Mouse (Mus musculus) frontal cortex, adult 2 months (tissue): ENCODE measurements around the gene Wfikkn1. TPM values are rescaled to one million over a fixed set of nuclear protein-coding genes. Genes with fewer than 3 reads are reported as not detected.

Source experiments
- DNase-seq, 2 experiments: peaks; one replicate each; pipeline ENCODE4 v3.0.0; 2022; ENCODE audit warnings: low spot score in 1 of 2; ENCODE audit errors: extremely low spot score in 1 of 2
- polyA plus RNA-seq: library from polyadenylated mRNA; depleted of rRNA; stranded (reverse); fragments of >200 nt; gene quantifications from 2 replicates; pipeline ENCODE4 v1.2.3, GENCODE M21; 2012; rRNA removed

The Wfikkn1 gene
- 0.61 and 0.64 TPM in 2 replicates for polyA plus RNA-seq

- no peak for DNase-seq
These were observed at the start of gene Wfikkn1 for GRCm38 (mm10) chr17:25880196-25880910. Wfikkn1 (minus strand) TSS chr17:25880858.

DNA sequence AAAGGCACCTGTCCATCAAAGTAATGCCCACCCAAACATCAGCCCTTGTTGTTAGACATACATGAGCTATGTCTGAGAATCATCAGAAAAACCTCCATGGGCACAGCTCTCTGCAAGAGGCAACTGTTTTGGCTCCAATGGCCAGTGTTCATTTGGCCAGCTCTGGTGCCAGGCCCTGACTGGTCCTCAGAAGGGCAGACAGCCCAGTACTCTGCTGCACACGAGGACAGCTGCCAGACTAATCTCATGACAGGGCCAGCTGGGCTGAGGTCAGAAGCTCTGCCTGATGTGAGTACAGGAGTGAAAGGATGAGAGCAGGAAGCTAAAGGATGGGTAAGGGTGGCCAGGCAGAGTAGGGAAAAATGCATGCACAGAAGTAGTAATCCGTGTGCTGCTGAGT lies 44.7 kb upstream of the Wfikkn1 start:
- DNase-seq = peak in 1 of 2 experiments; percentile 54

DNA sequence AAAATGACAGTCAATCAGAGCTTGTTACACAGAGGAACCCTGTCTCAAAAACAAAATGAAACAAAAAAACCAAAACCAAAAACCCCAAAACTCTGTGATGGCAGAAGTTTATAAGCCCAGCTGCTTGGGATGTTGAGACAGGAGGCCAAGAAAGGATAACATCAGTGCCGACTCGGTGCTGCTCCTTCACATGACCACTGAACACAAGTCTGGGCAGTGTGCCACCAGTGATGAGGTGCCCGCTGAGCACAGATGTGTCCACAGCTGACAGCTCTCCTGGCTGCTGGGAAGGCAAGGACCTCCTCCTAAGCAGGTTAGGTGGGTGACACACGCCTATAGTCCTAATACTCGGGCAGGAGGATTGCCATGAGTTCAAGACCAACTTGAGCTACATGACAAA lies 41.5 kb upstream of the Wfikkn1 start:
- DNase-seq = no peak

DNA sequence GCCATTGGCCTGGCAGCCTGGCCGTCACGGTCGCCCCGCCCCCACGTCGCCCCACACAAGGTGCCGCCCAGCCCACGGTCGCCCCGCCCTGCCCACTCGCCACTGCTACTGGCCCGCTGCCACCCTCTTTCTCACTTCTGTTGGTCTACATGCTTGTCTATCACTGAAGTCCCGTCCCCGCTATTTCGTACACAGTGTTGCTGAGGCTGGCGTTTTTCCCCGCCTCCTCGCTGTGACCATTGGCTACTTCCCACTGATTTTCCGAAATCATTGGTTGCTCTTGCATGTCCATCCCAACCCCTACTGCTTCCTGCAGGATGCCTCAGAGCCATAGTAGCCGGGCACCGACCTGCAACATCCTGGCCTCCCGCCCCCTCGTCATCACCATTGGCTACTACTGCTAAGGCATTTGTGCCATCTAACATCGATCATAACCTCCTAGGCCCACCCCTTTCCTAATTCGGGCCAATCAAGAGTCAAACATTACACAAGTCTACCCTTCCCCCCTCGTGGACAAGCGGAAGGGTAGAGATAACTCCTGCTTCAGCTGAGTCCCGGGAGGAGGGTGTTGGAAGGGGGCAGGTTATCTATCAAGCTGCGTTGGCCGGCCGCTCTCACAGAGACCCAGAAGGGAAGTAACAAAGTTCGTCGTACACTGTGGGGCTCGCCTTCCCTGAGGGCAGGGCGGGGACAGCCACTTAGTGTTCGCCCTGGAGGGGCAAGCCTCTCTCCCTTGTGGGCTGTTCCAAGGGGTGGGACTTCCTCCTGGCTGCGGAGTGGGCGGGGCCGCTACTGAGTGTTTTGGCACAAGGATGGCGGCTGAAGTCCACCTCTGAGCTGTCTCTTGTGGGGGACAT lies 39.4 kb upstream of the Wfikkn1 start:
- DNase-seq = peak; percentile 100

DNA sequence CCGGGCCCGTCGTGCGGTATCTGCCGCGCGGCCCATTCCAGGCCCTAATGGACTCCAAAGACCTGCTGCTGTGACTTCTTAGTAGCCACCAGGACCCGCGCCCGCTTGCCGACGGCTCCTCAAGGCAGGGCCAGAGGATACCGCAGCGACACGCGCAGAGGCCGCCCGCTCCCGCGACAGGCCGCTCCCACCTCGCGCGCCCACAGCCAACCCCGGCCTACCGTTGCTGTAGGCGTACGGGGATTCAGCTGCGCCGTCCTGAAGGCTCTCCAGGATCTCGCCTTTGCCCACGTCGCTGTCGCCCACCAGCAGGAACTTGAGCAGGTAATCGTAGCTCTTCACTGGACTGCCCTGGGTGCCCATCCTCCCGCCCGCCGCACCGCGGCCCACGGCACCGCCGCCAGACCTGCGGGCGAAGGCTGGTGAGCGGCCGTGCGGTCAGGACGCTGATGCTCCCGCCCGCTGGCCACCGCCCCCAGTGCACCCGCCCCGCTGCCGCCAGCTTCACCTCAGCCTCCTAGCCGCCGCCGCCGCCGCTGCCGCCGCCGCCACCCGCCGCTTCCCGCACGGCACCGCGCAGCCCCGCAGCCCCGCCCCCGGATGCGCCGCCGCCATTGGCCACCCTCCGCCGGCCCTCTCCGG lies 38.6 kb upstream of the Wfikkn1 start, which contains the start of gene Rab40c:
Gene Rab40c (minus strand): TSS at position 584 of the 642 bp plus-strand sequence.
- DNase-seq = peak in 1 of 2 experiments; percentile 64

DNA sequence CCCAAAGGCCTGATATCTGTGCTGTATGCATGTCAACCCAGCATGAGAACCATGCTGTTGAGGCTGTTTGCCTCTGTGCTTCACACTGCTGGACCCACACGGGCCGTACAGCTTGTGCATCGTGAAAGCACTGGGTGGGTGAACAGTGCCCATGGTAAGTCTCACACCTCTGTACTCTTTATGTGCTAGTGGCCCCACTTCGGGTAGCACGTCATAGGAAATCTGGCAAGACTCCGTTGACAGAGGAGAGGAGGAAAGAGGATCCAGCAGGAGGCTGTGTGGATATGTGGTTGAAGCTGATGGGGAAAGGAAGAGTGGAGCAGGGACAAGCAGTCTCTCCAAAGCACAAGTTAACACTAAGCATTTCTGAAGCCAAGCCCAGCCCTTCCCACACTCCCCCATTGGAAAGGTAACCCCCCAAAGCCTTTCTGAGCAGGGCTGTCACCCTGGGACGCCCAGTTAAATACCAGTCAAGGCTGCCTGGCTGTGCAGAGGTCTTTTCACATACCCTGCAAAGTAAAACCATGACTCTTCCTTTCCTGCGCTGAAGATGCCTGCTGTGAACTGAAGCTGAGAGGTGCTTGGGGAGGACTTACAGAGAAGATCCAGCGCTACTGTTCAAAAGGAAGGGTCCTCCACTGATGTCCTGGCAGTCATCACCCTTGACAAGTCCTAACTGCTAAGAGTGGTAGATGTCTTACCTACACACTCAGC lies 37.5 kb upstream of the Wfikkn1 start:
- no peak for DNase-seq

DNA sequence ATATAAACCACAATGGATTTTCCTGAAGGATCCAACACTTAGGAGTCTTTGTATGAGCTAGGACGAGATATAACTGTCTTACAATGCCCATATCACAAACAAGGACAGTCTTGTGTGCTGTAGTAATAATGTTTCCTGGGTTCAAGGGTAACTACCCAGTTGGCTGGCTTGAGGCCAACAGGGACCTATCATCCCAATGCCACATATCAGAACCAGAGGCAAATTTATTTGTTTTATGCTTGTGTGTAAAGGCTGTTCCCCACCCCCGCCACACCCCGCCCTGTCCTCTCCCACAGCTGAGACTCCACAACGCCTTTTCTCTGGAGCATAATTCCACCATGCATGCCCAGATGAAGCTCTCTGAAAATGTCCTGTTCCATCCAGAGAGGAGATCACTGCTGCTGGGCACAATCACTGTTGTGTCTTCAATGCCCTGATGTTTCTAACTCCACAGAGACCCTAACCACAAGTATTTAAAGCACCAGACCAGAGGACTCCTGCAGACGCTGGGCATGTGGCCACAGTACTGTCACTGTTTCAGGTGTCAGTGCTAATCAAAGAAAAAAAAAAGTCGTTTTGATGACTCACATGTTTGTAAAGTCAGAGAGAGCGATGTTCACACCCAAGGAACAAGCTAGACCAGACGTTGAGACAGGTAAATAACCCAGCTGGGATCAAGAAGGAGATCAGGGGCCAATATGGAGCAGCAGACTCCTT lies 36.4 kb upstream of the Wfikkn1 start:
- DNase-seq = no peak

DNA sequence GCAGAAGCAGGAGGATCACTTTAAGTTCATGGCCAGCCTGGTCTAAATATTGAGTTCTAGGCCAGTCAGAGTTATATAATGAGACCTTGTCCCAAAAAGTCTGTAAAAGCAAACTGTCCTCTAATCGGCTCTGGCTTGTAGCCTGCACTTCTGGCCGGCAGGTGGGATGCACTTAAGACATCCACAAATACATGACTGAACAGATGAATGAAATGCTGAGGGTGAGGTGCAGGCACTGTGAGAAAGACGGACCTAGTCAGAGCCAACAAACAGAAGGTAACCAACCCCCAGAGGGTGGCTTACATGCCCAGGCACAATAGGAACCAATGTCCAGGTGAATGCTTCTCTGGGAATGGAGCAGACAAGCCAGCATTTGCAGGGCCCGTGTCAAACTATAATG lies 33.6 kb upstream of the Wfikkn1 start:
- DNase-seq = no peak

GRCm38 (mm10) chr17:25913877-25914275 lies 33.2 kb upstream of the Wfikkn1 start:
- DNase-seq = no peak

GRCm38 (mm10) chr17:25913186-25913876 lies 32.7 kb upstream of the Wfikkn1 start:
- DNase-seq = peak; percentile 69 to 80

DNA sequence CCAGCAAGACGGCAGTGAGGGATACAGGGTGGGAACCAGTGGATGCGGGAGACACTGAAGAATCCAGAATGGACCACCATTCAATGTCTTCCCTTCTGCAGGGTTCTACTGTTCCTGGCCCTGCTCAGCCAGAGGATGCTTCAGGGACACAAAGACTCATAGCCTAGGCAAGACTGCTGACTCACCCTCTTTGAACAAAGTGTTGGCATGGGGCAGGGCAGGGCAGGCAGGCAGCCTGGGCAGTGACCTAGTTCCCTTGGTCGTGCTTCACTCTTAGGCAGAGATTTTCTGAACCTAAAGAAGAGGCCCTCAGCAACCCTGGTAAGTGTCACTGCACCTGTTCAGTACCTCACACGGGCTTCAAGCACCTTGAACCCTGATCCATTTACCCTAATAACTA lies 31.2 kb upstream of the Wfikkn1 start:
- no peak for DNase-seq

- no peak for DNase-seq
These were observed 27.0 kb upstream of the Wfikkn1 start for GRCm38 (mm10) chr17:25907640-25908039.

DNA sequence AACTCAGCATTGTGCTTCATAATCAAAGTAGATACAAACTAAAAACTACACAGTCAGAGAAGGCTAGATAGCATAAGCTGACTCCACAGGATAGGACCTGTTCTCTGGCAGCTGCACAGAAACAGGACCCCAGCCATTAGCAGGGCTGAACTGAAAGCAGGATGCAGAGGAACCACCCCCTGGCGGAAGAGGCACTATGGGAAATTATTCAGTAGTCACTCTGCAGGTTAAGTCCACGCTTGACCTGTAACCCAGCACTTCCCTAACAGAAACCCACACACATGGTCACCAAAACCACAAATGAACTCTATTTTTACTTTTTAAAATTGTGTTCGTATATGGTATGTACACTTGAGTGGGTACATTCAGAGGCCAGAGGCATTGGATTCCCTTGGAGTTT lies 22.4 kb upstream of the Wfikkn1 start:
- no peak for DNase-seq

GRCm38 (mm10) chr17:25900193-25900592 lies 19.5 kb upstream of the Wfikkn1 start:
- no peak for DNase-seq

- no peak for DNase-seq
These were observed 15.2 kb upstream of the Wfikkn1 start for GRCm38 (mm10) chr17:25895891-25896290.

DNA sequence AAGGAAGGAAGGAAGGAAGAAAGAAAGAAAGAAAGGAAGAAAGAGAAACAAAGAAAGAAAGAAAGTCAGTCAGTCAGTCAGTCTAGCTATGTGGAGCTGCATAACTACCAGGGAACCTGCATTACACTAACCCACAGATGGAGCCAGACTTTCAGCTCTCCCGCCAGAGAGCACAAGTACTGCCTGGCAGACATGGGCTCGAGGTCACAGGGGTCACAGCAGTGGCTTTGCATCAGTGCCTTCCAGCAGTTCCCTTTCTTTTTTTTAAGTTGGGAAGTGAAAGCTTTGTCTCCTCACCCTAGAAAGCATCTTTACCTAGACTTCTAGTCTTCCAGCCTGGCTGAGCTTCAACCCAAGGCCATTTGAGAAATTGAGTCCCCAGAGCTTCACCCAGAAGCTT lies 14.8 kb upstream of the Wfikkn1 start:
- no peak for DNase-seq

- peak in 1 of 2 experiments; percentile 82 for DNase-seq
These were observed 13.4 kb upstream of the Wfikkn1 start for GRCm38 (mm10) chr17:25893975-25894617.

GRCm38 (mm10) chr17:25888837-25889236 lies 8.2 kb upstream of the Wfikkn1 start:
- DNase-seq = peak in 1 of 2 experiments; percentile 50

DNA sequence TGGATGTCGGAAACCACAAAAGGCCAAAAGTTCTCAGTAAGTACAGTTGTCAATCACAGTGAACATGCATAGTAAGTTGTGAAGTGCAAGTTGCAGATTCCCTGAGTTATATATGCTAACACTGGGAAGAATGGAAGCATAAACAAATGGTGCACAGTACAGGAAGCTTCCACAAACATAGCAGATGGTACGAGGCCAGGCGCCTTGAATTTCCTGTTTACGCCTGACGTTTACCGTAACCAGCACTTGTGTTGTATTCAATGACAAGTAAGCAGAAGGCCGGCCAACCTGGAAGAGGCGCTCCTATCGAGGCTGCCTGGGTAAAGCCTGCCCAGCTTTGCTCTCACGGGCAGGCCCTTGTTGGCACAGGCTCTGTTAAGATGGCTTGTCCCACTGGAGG lies 6.8 kb upstream of the Wfikkn1 start:
- no peak for DNase-seq
